Mouse (Mus musculus) stomach, embryonic 15.5 days (tissue): ENCODE results near the gene Ppm1d. TPM values are rescaled to one million over a fixed set of nuclear protein-coding genes. Genes with fewer than 3 reads are reported as not detected.

Experiments
- ATAC-seq: fragments of 200-750 bp; cut with Nextera tagmentation; 2 replicates; pipeline ENCODE4 v1.8.0; 2017; ENCODE audit warnings: low read depth, moderate number of reproducible peaks, moderate TSS enrichment; ENCODE audit not compliant: insufficient read depth, low FRiP score
- H3K27ac ChIP-seq: fragments of 300-500 bp; sonication (generic); 2 replicates; pipeline ENCODE4 v1.5.1; 2015; ENCODE audit warnings: mild to moderate bottlenecking, inconsistent platforms
- H3K27me3 ChIP-seq: fragments of 300-500 bp; sonication (generic); replicated peaks from 2 replicates; pipeline ENCODE4 v1.6.1; 2015; ENCODE audit warnings: inconsistent platforms
- H3K36me3 ChIP-seq: fragments of 300-500 bp; sonication (generic); 2 replicates; pipeline ENCODE4 v1.6.1; 2015; ENCODE audit warnings: inconsistent platforms
- H3K4me1 ChIP-seq: fragments of 300-500 bp; sonication (generic); 2 replicates; pipeline ENCODE4 v1.6.1; 2015; ENCODE audit warnings: inconsistent platforms
- H3K4me2 ChIP-seq: fragments of 300-500 bp; sonication (generic); 2 replicates; pipeline ENCODE4 v1.6.1; 2015; ENCODE audit warnings: mild to moderate bottlenecking, inconsistent platforms
- H3K4me3 ChIP-seq: fragments of 300-500 bp; sonication (generic); replicated peaks from 2 replicates; pipeline ENCODE4 v1.5.1; 2015; ENCODE audit warnings: inconsistent platforms
- H3K9ac ChIP-seq: fragments of 300-500 bp; sonication (generic); 2 replicates; pipeline ENCODE4 v1.6.1; 2015; ENCODE audit warnings: inconsistent platforms
- H3K9me3 ChIP-seq: fragments of 300-500 bp; sonication (generic); 2 replicates; pipeline ENCODE4 v1.6.1; 2016; ENCODE audit warnings: inconsistent platforms
- WGBS: fragments of 180-500 bp; shearing (Covaris S2); methylation state at CpG from one replicate; pipeline ENCODE4 v1.1.7; 2015; 5-methylcytosine and 5-hydroxymethylcytosine counted together
- polyA plus RNA-seq: library from polyadenylated mRNA; unstranded; fragments of >200 nt; fragmentation: Nextera tagmentation; extraction: Ambion mirVana; gene quantifications from 2 replicates; pipeline ENCODE4 v1.2.1, GENCODE M21; 2015

The Ppm1d gene
- polyA plus RNA-seq, result 15.1 and 15.8 TPM in 2 replicates

DNA sequence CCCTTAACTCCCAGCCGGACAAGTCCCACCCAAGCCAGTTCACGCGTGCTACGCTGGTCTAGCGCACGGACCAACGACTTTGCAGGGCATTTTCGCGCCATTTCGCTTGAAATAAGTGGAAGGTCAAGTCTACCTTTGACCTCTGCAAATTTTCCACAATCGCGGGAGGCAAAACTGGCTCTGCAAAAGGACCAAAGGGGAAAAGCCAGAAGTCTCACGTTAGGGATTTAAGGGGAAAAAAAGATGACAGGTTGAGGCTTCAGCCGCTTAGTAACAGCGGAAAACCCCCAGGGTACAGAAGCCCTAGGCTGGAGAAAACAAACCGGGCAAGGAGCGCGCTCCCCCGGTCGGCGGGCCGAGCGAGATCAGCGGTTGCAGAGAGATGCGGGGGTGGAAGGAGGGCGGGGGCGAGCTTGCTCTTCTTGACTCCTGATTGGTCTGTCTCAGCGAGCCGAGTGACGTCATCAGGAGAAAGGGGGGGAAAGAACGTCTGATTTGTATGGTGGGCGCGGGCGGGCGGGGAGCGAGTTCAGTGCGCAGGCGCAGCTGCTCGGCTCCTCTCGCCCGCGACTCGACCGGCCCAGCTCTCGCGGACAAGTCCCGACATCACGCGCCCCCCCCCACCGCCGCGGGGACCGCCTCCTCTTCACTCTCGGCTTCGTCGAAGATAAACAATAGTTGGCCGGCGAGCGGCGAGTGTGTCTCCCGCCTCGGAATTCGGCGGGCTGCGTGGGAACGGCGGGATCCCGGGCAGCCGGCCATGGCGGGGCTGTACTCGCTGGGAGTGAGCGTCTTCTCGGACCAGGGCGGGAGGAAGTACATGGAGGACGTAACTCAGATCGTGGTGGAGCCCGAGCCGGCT lies at the start of gene Ppm1d:
Ppm1d (plus strand) TSS at position 532 of the 862 bp plus-strand sequence.
- Histone ChIP-seq H3K9me3 (no peaks in the 10 kb centered on the region), H3K36me3 (no peaks in the 10 kb centered on the region), H3K9ac (peak within 1 kb of the TSS; percentile 88), H3K4me3 (peak within 1 kb of the TSS; percentile 75), H3K4me2 (peak within 1 kb of the TSS; percentile 90), H3K27me3 (no peaks in the 10 kb centered on the region), H3K4me1 (no peaks in the 10 kb centered on the region; the same call in 1 of the 2 replicates), H3K27ac (peak within 1 kb of the TSS; percentile 96)
- ATAC-seq, result peak; percentile 94
- under 1% methylated on average over 76 of the region's 78 CpGs for WGBS

DNA sequence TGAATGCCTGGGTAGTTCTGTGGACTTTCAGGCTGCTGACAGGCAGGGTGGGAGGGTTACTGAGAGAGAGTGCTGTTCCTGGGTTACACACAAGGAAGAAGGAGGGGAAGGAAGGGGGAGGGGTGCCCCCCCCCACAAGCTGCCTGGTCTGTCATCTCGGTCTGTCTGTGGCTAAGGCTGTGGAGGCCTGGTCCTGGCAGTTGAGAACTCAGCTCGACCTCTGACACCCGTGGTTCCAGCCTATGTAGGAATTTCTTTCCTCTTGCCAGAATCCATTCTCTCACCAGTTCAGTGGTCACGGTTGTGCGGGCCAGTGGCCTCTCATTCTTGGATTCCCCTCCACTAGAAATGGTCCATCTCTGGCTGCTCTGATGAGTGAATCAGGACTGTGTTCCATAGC lies 46.4 kb upstream of the Ppm1d start:
- H3K4me1 ChIP-seq, result no peaks in the 10 kb centered on the region; the same call in 1 of the 2 replicates
- H3K4me2 ChIP-seq, result no peak overlapping the region
- no peak for ATAC-seq
- H3K4me3 ChIP-seq, result no peak overlapping the region
- no peaks in the 10 kb centered on the region for H3K36me3 ChIP-seq
- H3K27ac ChIP-seq, result no peak overlapping the region
- H3K9me3 ChIP-seq, result no peaks in the 10 kb centered on the region
- H3K27me3 ChIP-seq, result no peaks in the 10 kb centered on the region
- WGBS, result 53% methylated on average over 5 of the region's 5 CpGs
- no peak overlapping the region for H3K9ac ChIP-seq

DNA sequence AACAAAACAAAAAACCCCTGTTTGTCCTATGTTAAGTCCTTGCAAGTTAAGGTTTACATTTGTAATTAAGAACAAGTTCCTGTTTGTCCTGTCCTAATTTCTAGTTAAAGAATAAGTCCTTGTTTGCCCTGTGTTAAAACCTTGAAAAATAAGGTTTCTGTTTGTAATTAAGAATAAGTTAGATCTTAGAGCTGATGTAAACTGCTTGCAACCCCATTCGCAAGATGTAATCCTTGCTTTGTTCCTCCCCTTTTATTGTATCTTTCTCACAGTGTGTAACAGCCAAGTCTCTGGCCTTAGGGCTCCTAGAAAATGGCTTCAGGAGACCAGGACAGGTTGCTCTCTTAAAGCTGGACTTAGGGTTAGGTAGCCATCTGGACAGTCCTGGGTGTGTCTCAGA lies 43.7 kb upstream of the Ppm1d start:
- no peak for ATAC-seq
- H3K27ac ChIP-seq, result no peak overlapping the region

DNA sequence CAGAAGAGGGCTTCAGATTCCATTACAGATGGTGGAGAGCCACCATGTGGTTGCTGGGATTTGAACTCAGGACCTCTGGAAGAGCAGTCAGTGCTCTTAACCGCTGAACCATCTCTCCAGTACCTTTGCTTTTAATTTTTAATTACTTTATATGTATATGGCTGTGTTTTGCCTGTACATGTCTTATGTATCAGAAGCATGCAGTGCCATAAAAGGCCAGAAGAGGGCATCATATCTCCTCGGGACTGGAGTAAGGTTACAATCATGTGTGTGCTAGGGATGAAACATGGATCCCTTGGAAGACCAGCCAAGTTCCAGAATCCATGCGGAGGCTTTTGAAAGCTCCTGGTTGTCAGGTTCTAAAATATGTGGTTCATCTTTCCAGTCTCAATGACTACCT lies 40.4 kb upstream of the Ppm1d start:
- Histone ChIP-seq H3K27ac (no peak overlapping the region), H3K4me2 (no peak overlapping the region), H3K4me1 (no peaks in the 10 kb centered on the region), H3K36me3 (no peaks in the 10 kb centered on the region), H3K27me3 (no peaks in the 10 kb centered on the region), H3K9ac (no peak overlapping the region), H3K9me3 (no peaks in the 10 kb centered on the region), H3K4me3 (no peak overlapping the region)
- 58% methylated on average over 3 of the region's 3 CpGs for WGBS
- no peak for ATAC-seq

More for the DNA sequence above, 43.7 kb upstream of the Ppm1d start:
- Histone ChIP-seq H3K4me3 (no peak overlapping the region), H3K9ac (no peak overlapping the region), H3K4me1 (no peaks in the 10 kb centered on the region), H3K4me2 (no peak overlapping the region), H3K36me3 (no peaks in the 10 kb centered on the region), H3K27me3 (no peaks in the 10 kb centered on the region), H3K9me3 (no peaks in the 10 kb centered on the region)
- WGBS, result 86% methylated on average over 1 of the region's 1 CpGs

DNA sequence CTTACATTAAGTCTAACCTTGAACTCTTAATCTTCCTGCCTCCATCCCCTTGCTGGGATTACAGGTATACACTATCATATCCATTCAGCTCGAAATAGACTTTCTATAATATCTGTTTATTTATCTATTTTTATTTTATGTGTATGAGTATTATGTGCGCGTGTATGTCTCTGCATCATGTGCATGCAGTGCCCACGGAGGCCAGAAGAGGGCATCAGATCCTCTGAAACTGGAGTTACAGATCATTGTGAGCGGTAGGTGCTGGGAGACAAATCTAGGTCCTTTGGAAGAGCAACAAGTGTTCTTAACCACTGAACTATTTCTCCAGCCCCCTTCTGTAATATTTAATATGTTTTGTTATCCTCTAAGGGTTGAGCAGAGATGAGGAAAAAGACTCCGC lies 37.7 kb upstream of the Ppm1d start:
- WGBS, result 70% methylated on average over 6 of the region's 6 CpGs

DNA sequence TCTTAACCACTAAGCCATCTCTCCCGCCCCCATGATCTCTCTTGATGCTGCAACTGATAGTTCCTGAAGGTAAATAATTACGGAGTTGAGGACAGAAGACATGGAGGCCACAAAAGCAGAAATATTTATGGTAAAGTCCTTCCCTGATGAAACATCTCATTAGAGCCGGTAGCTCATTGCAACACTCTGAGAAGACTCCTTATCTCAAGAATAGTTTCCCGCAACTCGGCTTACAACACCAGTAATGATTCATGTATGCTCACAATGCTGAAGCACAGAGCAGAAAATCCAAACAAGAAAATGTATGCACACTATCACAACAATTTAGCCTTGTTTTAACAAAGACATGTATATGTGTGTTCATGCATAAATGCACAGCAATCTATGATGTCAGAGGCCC lies 35.9 kb upstream of the Ppm1d start:
- no peak overlapping the region for H3K9ac ChIP-seq
- ATAC-seq, result no peak
- H3K9me3 ChIP-seq, result no peaks in the 10 kb centered on the region
- no peak overlapping the region for H3K4me3 ChIP-seq
- no peaks in the 10 kb centered on the region for H3K36me3 ChIP-seq
- WGBS, result 80% methylated on average over 5 of the region's 5 CpGs
- H3K4me2 ChIP-seq, result no peak overlapping the region
- H3K27me3 ChIP-seq, result no peaks in the 10 kb centered on the region
- no peak overlapping the region for H3K27ac ChIP-seq
- H3K4me1 ChIP-seq, result no peaks in the 10 kb centered on the region

More for the DNA sequence above, 37.7 kb upstream of the Ppm1d start:
- no peak overlapping the region for H3K27ac ChIP-seq
- H3K4me2 ChIP-seq, result no peak overlapping the region
- no peak overlapping the region for H3K9ac ChIP-seq
- no peaks in the 10 kb centered on the region for H3K27me3 ChIP-seq
- no peaks in the 10 kb centered on the region for H3K9me3 ChIP-seq
- H3K4me1 ChIP-seq, result no peaks in the 10 kb centered on the region
- no peaks in the 10 kb centered on the region for H3K36me3 ChIP-seq
- no peak overlapping the region for H3K4me3 ChIP-seq
- no peak for ATAC-seq

DNA sequence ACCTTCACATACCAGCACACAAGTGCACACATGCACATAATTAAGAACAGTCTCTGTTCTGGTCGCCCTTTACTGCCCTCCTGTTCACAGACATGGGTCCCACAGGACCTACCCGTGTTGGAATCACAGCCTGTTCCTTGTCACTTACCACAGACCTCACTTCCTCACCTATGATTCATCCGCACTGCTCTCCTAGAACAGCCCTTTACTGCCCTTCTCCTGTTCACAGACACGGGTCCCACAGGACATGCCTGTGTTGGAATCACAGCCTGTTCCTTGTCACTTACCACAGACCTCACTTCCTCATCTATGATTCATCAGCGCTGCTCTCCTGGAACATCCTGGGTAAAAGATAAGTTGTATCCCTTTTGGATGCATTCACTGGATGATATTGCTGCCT lies 33.4 kb upstream of the Ppm1d start:
- Histone ChIP-seq H3K27ac (no peak overlapping the region), H3K4me2 (no peak overlapping the region), H3K36me3 (no peaks in the 10 kb centered on the region), H3K9me3 (no peaks in the 10 kb centered on the region), H3K4me3 (no peak overlapping the region), H3K27me3 (no peaks in the 10 kb centered on the region), H3K9ac (no peak overlapping the region), H3K4me1 (no peaks in the 10 kb centered on the region)
- no peak for ATAC-seq
- 71% methylated on average over 5 of the region's 5 CpGs for WGBS

DNA sequence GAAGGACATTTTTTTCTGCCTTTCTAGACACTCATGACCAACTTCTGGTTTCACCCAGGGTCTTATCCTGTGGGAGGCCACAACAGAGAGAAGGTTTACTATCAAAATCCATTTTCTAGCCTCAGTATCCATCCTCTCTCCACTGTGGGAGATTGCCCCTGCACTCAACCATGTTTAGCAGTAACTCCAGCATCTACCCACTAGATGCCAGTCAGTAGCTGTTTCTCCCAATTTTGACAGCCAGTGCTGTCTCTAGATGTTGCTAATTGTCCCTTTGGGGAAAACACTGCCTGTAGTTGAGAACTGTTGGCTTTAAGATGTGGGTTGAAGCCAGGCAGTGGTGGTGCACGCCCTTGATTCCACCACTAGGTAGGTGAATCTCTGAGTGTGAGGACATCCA lies 32.9 kb upstream of the Ppm1d start:
- ATAC-seq, result no peak
- H3K4me2 ChIP-seq, result no peak overlapping the region
- no peaks in the 10 kb centered on the region for H3K36me3 ChIP-seq
- H3K9ac ChIP-seq, result no peak overlapping the region
- no peak overlapping the region for H3K27ac ChIP-seq
- H3K27me3 ChIP-seq, result no peaks in the 10 kb centered on the region
- H3K9me3 ChIP-seq, result no peaks in the 10 kb centered on the region
- H3K4me3 ChIP-seq, result no peak overlapping the region
- H3K4me1 ChIP-seq, result no peaks in the 10 kb centered on the region
- WGBS, result 68% methylated on average over 1 of the region's 1 CpGs

DNA sequence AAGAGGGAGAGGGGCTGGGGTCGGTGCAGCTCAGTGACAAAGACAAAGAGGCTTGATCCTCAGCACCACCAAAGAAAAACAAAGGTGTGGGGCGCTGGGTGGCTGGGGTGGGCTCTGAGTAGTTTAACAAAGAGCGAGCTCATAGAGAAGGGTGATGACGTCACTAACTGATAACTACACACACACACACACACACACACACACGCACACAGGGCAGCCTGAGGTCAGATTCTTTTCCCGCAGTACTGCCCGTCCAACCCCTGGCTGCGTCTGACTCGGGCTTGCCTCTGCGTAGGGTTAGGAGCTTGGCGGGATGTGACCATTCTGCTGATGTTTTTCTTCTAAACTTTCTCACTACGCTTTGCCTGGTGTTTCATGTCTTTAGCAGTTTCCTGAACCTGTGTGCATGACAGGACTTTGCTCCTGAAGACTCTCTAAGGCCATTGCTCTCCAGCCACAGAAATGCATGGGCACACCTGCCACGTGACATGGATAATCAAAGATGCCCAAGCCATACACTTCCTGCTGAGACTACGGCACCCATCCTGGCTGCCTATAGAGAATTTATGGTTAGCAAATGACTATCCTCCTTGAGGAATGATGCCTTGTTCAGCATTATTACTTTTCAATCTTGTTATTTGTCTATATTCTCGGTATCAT lies 29.7 kb upstream of the Ppm1d start:
- ATAC-seq, result no peak
- Histone ChIP-seq H3K27ac (no peak overlapping the region), H3K4me3 (no peak overlapping the region), H3K4me1 (no peaks in the 10 kb centered on the region), H3K4me2 (no peak overlapping the region), H3K9me3 (no peaks in the 10 kb centered on the region), H3K27me3 (no peaks in the 10 kb centered on the region), H3K36me3 (no peaks in the 10 kb centered on the region), H3K9ac (no peak overlapping the region)
- 56% methylated on average over 15 of the region's 15 CpGs for WGBS

DNA sequence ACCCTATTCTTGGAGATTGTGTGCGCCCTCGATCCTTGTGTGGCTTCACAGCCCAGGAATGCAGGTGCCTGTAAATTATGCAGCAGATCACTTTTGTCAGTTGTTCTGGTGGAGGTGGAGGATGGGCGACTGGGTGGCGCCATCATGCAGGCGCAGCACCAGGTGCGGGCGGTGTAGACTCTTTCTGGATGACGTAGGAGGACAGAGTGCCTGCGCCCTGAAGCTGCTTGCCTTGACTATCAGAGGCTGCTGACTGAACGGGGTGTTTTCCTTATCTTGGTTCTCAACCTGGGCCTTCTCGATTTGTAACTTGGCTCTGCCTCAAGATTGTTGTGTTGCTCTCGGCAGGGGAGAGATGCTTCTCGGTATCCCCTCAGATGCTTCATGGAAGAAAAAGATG lies 13.1 kb upstream of the Ppm1d start:
- no peak overlapping the region for H3K4me2 ChIP-seq
- no peaks in the 10 kb centered on the region for H3K27me3 ChIP-seq
- 73% methylated on average over 13 of the region's 13 CpGs for WGBS
- H3K9ac ChIP-seq, result no peak overlapping the region
- no peaks in the 10 kb centered on the region for H3K4me1 ChIP-seq
- no peak overlapping the region for H3K27ac ChIP-seq
- H3K9me3 ChIP-seq, result no peaks in the 10 kb centered on the region
- no peaks in the 10 kb centered on the region for H3K36me3 ChIP-seq
- ATAC-seq, result peak; percentile 93; the same call in 1 of the 2 replicates
- no peak overlapping the region for H3K4me3 ChIP-seq

DNA sequence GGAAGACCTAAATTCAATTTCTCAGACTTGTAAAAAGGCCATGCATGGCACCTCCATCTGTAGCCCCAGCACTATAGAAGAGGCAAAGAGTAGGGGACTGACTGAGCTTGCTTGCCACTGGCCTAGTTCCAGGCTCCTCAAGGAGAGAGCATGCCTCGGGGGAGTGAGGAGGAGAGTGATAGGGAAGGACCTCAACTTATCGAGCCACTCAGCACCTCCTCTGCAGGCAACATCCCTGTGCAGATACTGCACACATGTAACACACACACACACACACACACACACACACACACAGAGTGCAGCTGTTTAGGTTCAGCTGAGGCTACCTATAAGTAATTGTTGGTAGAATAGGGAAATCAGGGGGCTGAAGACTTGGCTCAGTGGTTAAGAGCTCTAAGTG lies 11.2 kb upstream of the Ppm1d start:
- Histone ChIP-seq H3K4me2 (no peak overlapping the region), H3K36me3 (no peaks in the 10 kb centered on the region), H3K27ac (no peak overlapping the region), H3K4me3 (no peak overlapping the region), H3K9me3 (no peaks in the 10 kb centered on the region), H3K9ac (no peak overlapping the region), H3K27me3 (no peaks in the 10 kb centered on the region), H3K4me1 (no peaks in the 10 kb centered on the region)
- ATAC-seq, result no peak
- WGBS, result 77% methylated on average over 2 of the region's 2 CpGs

DNA sequence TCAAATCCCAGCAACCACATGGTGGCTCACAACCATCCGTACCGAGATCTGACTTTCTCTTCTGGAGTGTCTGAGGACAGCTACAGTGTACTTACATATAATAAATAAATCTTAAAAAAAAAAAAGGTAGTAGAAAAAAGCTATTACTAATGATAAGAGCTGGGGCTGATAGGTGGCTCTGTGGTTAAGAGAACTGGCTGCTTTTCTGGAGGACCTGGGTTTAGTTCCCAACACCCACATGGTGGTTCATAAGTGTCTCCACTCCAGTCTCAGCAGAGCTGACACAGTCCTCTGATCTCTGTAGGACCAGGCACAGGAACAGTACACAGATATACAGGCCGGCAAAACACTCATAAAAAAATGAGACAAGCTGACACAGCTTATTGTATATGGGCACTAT lies 9.9 kb upstream of the Ppm1d start:
- H3K9ac ChIP-seq, result no peak overlapping the region
- no peaks in the 10 kb centered on the region for H3K27me3 ChIP-seq
- H3K4me1 ChIP-seq, result no peaks in the 10 kb centered on the region
- H3K4me3 ChIP-seq, result no peak overlapping the region
- 79% methylated on average over 3 of the region's 3 CpGs for WGBS
- no peak overlapping the region for H3K27ac ChIP-seq
- no peaks in the 10 kb centered on the region for H3K36me3 ChIP-seq
- H3K4me2 ChIP-seq, result no peak overlapping the region
- H3K9me3 ChIP-seq, result no peaks in the 10 kb centered on the region
- ATAC-seq, result no peak
